Mouse (Mus musculus): ENCODE results near the gene Cherp. TPM values are rescaled to one million over a fixed set of nuclear protein-coding genes. Genes with fewer than 3 reads are reported as not detected.

Cherp gene
- total and polyA plus RNA-seq, 3 experiments, result 25.4 to 40.0 (median 38.7) TPM

GRCm38 (mm10) chr8:72496217-72496616 lies 21.2 kb upstream of the Cherp start:
- 90% methylated on average over 19 of the region's 19 CpGs for WGBS
- Histone ChIP-seq H3K4me3 (no peak overlapping the region), H3K9ac (ENCODE audit: low read depth, low read length) (no peak overlapping the region), H3K79me2 (replicated peaks; ENCODE audit: control insufficient read depth, insufficient read depth, low read length) (peaks cover 4% of the 10 kb centered on the region), H3K4me1 (ENCODE audit: control insufficient read depth, insufficient read depth, low read length) (peaks cover 22% of the 10 kb centered on the region), H3K36me3 (ENCODE audit: control insufficient read depth, insufficient read depth, low read length) (no peaks in the 10 kb centered on the region), H3K27ac (no peak overlapping the region), H3K27me3 (ENCODE audit: control insufficient read depth, insufficient read depth, low read length) (no peaks in the 10 kb centered on the region)
- intact Hi-C loops (cut with DNase I), result no loop called here
- no peak for DNase-seq
- TF ChIP-seq EP300 (IDR thresholded peaks at IDR 0.05; ENCODE audit: insufficient read depth, low read depth, low read length) (no peak), POLR2A (IDR thresholded peaks at IDR 0.05; ENCODE audit: insufficient read depth, low read depth, low read length) (no peak), CTCF (IDR thresholded peaks at IDR 0.05) (no peak)

GRCm38 (mm10) chr8:72495411-72496111 lies 20.5 kb upstream of the Cherp start:
- Histone ChIP-seq H3K4me1 (ENCODE audit: control insufficient read depth, insufficient read depth, low read length) (peaks cover 17% of the 10 kb centered on the region), H3K27ac (no peak overlapping the region), H3K4me3 (no peak overlapping the region), H3K36me3 (ENCODE audit: control insufficient read depth, insufficient read depth, low read length) (no peaks in the 10 kb centered on the region), H3K79me2 (replicated peaks; ENCODE audit: control insufficient read depth, insufficient read depth, low read length) (peaks cover 3% of the 10 kb centered on the region), H3K27me3 (ENCODE audit: control insufficient read depth, insufficient read depth, low read length) (no peaks in the 10 kb centered on the region), H3K9ac (ENCODE audit: low read depth, low read length) (no peak overlapping the region)
- DNase-seq, result no peak
- TF ChIP-seq EP300 (IDR thresholded peaks at IDR 0.05; ENCODE audit: insufficient read depth, low read depth, low read length) (no peak), CTCF (IDR thresholded peaks at IDR 0.05) (no peak), POLR2A (IDR thresholded peaks at IDR 0.05; ENCODE audit: insufficient read depth, low read depth, low read length) (no peak)
- intact Hi-C loops (cut with DNase I), result no loop called here
- WGBS, result 89% methylated on average over 23 of the region's 23 CpGs

- 13% methylated on average over 8 of the region's 8 CpGs for WGBS
- intact Hi-C loops (cut with DNase I), result loop anchor here (2.0 to 5.0 kb wide), 2 partner anchors 71 to 77 kb away; partner anchors contain the start of genes Eps15l1 and Smim7
- peaks cover 6% of the 10 kb centered on the region for H3K4me1 ChIP-seq (ENCODE audit: control insufficient read depth, insufficient read depth, low read length)
- H3K27me3 ChIP-seq (ENCODE audit: control insufficient read depth, insufficient read depth, low read length), result no peaks in the 10 kb centered on the region
- DNase-seq, result no peak
- H3K27ac ChIP-seq, result peak overlapping the region; percentile 71
- peaks cover 1% of the 10 kb centered on the region for H3K79me2 ChIP-seq (replicated peaks; ENCODE audit: control insufficient read depth, insufficient read depth, low read length)
- peak overlapping the region; percentile 54 for H3K9ac ChIP-seq (ENCODE audit: low read depth, low read length)
- TF ChIP-seq CTCF (IDR thresholded peaks at IDR 0.05) (no peak), EP300 (IDR thresholded peaks at IDR 0.05; ENCODE audit: insufficient read depth, low read depth, low read length) (no peak), POLR2A (IDR thresholded peaks at IDR 0.05; ENCODE audit: insufficient read depth, low read depth, low read length) (no peak)
- H3K4me3 ChIP-seq, result peak overlapping the region; percentile 68
- no peaks in the 10 kb centered on the region for H3K36me3 ChIP-seq (ENCODE audit: control insufficient read depth, insufficient read depth, low read length)
Observed at GRCm38 (mm10) chr8:72493381-72493780, 18.4 kb upstream of the Cherp start.

GRCm38 (mm10) chr8:72492622-72493081 lies 17.6 kb upstream of the Cherp start:
- TF ChIP-seq CTCF (IDR thresholded peaks at IDR 0.05) (no peak), EP300 (IDR thresholded peaks at IDR 0.05; ENCODE audit: insufficient read depth, low read depth, low read length) (peak; percentile 78), POLR2A (IDR thresholded peaks at IDR 0.05; ENCODE audit: insufficient read depth, low read depth, low read length) (peak; percentile 37)
- peak overlapping the region; percentile 71 for H3K27ac ChIP-seq
- H3K79me2 ChIP-seq (replicated peaks; ENCODE audit: control insufficient read depth, insufficient read depth, low read length), result peaks cover 1% of the 10 kb centered on the region
- peak overlapping the region; percentile 54 for H3K9ac ChIP-seq (ENCODE audit: low read depth, low read length)
- peak overlapping the region; percentile 68 for H3K4me3 ChIP-seq
- intact Hi-C loops (cut with DNase I), result loop anchor here (1.0 to 5.0 kb wide), 4 partner anchors 16 to 78 kb away; partner anchors contain the start of genes Eps15l1, Med26 and Smim7
- DNase-seq, result peak; percentile 99 to 100
- WGBS, result under 1% methylated on average over 56 of the region's 56 CpGs
- no peaks in the 10 kb centered on the region for H3K36me3 ChIP-seq (ENCODE audit: control insufficient read depth, insufficient read depth, low read length)
- no peaks in the 10 kb centered on the region for H3K27me3 ChIP-seq (ENCODE audit: control insufficient read depth, insufficient read depth, low read length)
- H3K4me1 ChIP-seq (ENCODE audit: control insufficient read depth, insufficient read depth, low read length), result peaks cover 6% of the 10 kb centered on the region

- Histone ChIP-seq H3K27me3 (ENCODE audit: control insufficient read depth, insufficient read depth, low read length) (no peaks in the 10 kb centered on the region), H3K36me3 (ENCODE audit: control insufficient read depth, insufficient read depth, low read length) (no peaks in the 10 kb centered on the region), H3K9ac (ENCODE audit: low read depth, low read length) (peak within 1 kb of the TSS; percentile 84), H3K79me2 (replicated peaks; ENCODE audit: control insufficient read depth, insufficient read depth, low read length) (peaks cover 1% of the 10 kb centered on the region), H3K4me1 (ENCODE audit: control insufficient read depth, insufficient read depth, low read length) (peaks cover 6% of the 10 kb centered on the region), H3K27ac (peak within 1 kb of the TSS; percentile 80), H3K4me3 (peak within 1 kb of the TSS; percentile 86)
- DNase-seq, result no peak
- no peak for TF ChIP-seq CTCF (IDR thresholded peaks at IDR 0.05)
- no peak for TF ChIP-seq POLR2A (IDR thresholded peaks at IDR 0.05; ENCODE audit: insufficient read depth, low read depth, low read length)
- no peak for TF ChIP-seq EP300 (IDR thresholded peaks at IDR 0.05; ENCODE audit: insufficient read depth, low read depth, low read length)
- 1% methylated on average over 98 of the region's 98 CpGs for WGBS
- intact Hi-C loops (cut with DNase I), result loop anchor here (1.0 to 5.0 kb wide), 4 partner anchors 16 to 79 kb away; partner anchors contain the start of genes Eps15l1, Med26 and Smim7
Observed at GRCm38 (mm10) chr8:72491680-72492621, 16.9 kb upstream of the Cherp start, which contains the start of gene Slc35e1. Slc35e1 (minus strand) TSS chr8:72492614.

Data from heart, adult 2 months (tissue).